Mouse (Mus musculus) MEL (cell line): ENCODE data around the gene Trappc2l.

Source experiments
- BHLHE40 ChIP-seq: IDR thresholded peaks from 2 replicates; pipeline ENCODE4 v1.6.1; 2012; ENCODE audit warnings: low read depth, mild to moderate bottlenecking, inconsistent platforms, low read length, improper control_type of control experiment, borderline replicate concordance
- CTCF ChIP-seq, 3 experiments: IDR thresholded peaks in 2 of 3; conservative IDR thresholded peaks in 1 of 3; 2 replicates each; pipeline ENCODE4 v1.5.1; 2011 to 2012; ENCODE audit warnings: low read length in 3 of 3, low read depth in 2 of 3, mild to moderate bottlenecking in 2 of 3, improper control_type of control experiment in 1 of 3, inconsistent platforms in 1 of 3, mixed read lengths in 1 of 3, moderate library complexity in 1 of 3; ENCODE audit not compliant: control insufficient read depth in 1 of 3, insufficient read depth in 1 of 3, poor library complexity in 1 of 3, severe bottlenecking in 1 of 3
- ETS1 ChIP-seq: IDR thresholded peaks from 2 replicates; pipeline ENCODE4 v1.6.1; 2012; ENCODE audit warnings: low read depth, mild to moderate bottlenecking, inconsistent platforms, low read length, improper control_type of control experiment, moderate library complexity
- GABPA ChIP-seq: IDR thresholded peaks from 2 replicates; pipeline ENCODE4 v1.6.1; 2012; ENCODE audit warnings: low read depth, mild to moderate bottlenecking, inconsistent platforms, low read length, improper control_type of control experiment, moderate library complexity
- GATA1 ChIP-seq: IDR thresholded peaks from 2 replicates; pipeline ENCODE4 v1.6.1; 2011; ENCODE audit warnings: low read depth, low read length, improper control_type of control experiment
- JUND ChIP-seq: IDR thresholded peaks from 2 replicates; pipeline ENCODE4 v1.6.1; 2011; ENCODE audit warnings: low read depth, mild to moderate bottlenecking, improper control_type of control experiment, low read length
- KAT2A ChIP-seq: conservative IDR thresholded peaks from 2 replicates; pipeline ENCODE4 v1.6.1; 2012; ENCODE audit warnings: low read depth, low read length, improper control_type of control experiment, inconsistent platforms
- MAX ChIP-seq: IDR thresholded peaks from 2 replicates; pipeline ENCODE4 v1.6.1; 2011; ENCODE audit warnings: low read length, improper control_type of control experiment
- POLR2A ChIP-seq, 2 experiments: IDR thresholded peaks; 2 replicates each; pipeline ENCODE4 v1.6.1; 2011 to 2012; ENCODE audit warnings: low read length in 2 of 2, mild to moderate bottlenecking in 2 of 2, control low read depth in 1 of 2, improper control_type of control experiment in 1 of 2, low read depth in 1 of 2, moderate library complexity in 1 of 2; ENCODE audit not compliant: control insufficient read depth in 1 of 2, insufficient read depth in 1 of 2, poor library complexity in 1 of 2
- POLR2AphosphoS2 ChIP-seq: IDR thresholded peaks from 2 replicates; pipeline ENCODE4 v1.6.1; 2011; ENCODE audit warnings: low read length, improper control_type of control experiment
- TAL1 ChIP-seq: IDR thresholded peaks from 2 replicates; pipeline ENCODE4 v1.6.1; 2012; ENCODE audit warnings: mild to moderate bottlenecking, inconsistent platforms, low read length, moderate library complexity, mixed read lengths
- ZMIZ1 ChIP-seq: IDR thresholded peaks from 2 replicates; pipeline ENCODE4 v1.6.1; 2012; ENCODE audit warnings: low read depth, mild to moderate bottlenecking, inconsistent platforms, low read length, improper control_type of control experiment, moderate library complexity

DNA sequence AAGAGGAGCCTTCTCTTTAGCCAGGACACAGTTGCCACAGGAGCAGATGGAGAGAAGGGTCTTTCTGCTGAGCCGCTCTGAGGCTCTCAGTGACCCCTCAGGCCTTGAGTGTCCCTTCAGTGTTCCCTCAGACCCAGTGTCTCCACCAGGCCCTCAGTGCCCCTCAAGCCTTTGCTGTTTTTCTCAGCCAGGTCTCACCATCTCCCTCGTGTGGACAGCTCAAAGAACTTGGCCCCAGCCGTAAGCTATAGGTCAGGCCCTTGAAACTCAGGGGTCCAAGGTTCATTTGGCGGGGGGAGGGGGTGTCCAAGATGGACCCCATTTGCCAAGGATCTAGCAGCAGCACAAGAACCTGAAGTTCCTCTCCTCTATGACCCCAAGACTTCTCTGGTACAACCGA is 13.2 kb downstream of the Trappc2l start:
- TF ChIP-seq ETS1 (no peak), CTCF (IDR thresholded peaks at IDR 0.05 in 2 of 3, conservative IDR thresholded peaks at IDR 0.05 in 1 of 3; ENCODE audit: control insufficient read depth in 1 of 3, insufficient read depth in 1 of 3, low read depth in 2 of 3, low read length in 3 of 3, poor library complexity in 1 of 3, severe bottlenecking in 1 of 3) (peak in 1 of 3 experiments; percentile 17; a peak in 2 of 6 replicates), TAL1 (no peak), GATA1 (no peak), ZMIZ1 (no peak; the same call in 1 of the 2 replicates), POLR2A (IDR thresholded peaks at IDR 0.05; ENCODE audit: control insufficient read depth in 1 of 2, insufficient read depth in 1 of 2, low read depth in 1 of 2, low read length in 2 of 2, poor library complexity in 1 of 2) (no peak), BHLHE40 (no peak), KAT2A (no peak), GABPA (no peak), POLR2AphosphoS2 (no peak), JUND (no peak), MAX (no peak)
